Mouse (Mus musculus): Measurements from ENCODE around the gene Dcbld1. TPM values are rescaled to one million over a fixed set of nuclear protein-coding genes. Genes with fewer than 3 reads are reported as not detected.
"Not testable (repeated sequence)": the region's sequence is repeated elsewhere in the genome, so short reads cannot be mapped to it uniquely, and the experiment has no call there.

Gene Dcbld1
- total RNA-seq, 2 experiments from 2014 or later = 3.7 TPM

GRCm38 (mm10) chr10:52260209-52260608 lies 26.8 kb downstream of the Dcbld1 start:
- no peak for DNase-seq

- no peak for DNase-seq
These were observed 30.7 kb downstream of the Dcbld1 start for GRCm38 (mm10) chr10:52264162-52264561.

GRCm38 (mm10) chr10:52268879-52269278 lies 35.5 kb downstream of the Dcbld1 start:
- DNase-seq = no peak

GRCm38 (mm10) chr10:52271385-52271784 lies 38.0 kb downstream of the Dcbld1 start:
- DNase-seq = no peak

GRCm38 (mm10) chr10:52273012-52273411 lies 39.6 kb downstream of the Dcbld1 start:
- no peak for DNase-seq

- no peak for DNase-seq
These were observed 40.8 kb downstream of the Dcbld1 start for GRCm38 (mm10) chr10:52274001-52274909.

- no peak for DNase-seq
These were observed 41.6 kb downstream of the Dcbld1 start for GRCm38 (mm10) chr10:52274910-52275604.

GRCm38 (mm10) chr10:52276579-52276978 lies 43.2 kb downstream of the Dcbld1 start:
- no peak for DNase-seq

GRCm38 (mm10) chr10:52277564-52277963 lies 44.1 kb downstream of the Dcbld1 start:
- not testable (repeated sequence) for DNase-seq

GRCm38 (mm10) chr10:52278011-52278434 lies 44.6 kb downstream of the Dcbld1 start:
- DNase-seq = no peak

- DNase-seq = no peak
These were observed 45.4 kb downstream of the Dcbld1 start for GRCm38 (mm10) chr10:52278866-52279265.

- DNase-seq = no peak
These were observed 46.5 kb downstream of the Dcbld1 start for GRCm38 (mm10) chr10:52279876-52280275.

- DNase-seq = no peak
These were observed 47.2 kb downstream of the Dcbld1 start for GRCm38 (mm10) chr10:52280623-52281022.

- no peak for DNase-seq
These were observed 47.9 kb downstream of the Dcbld1 start for GRCm38 (mm10) chr10:52281337-52281736.

GRCm38 (mm10) chr10:52284578-52284977 lies 51.2 kb downstream of the Dcbld1 start:
- DNase-seq = no peak

- no peak for DNase-seq
These were observed 54.6 kb downstream of the Dcbld1 start for GRCm38 (mm10) chr10:52287852-52288533.

GRCm38 (mm10) chr10:52289261-52289660 lies 55.8 kb downstream of the Dcbld1 start:
- no peak for DNase-seq

GRCm38 (mm10) chr10:52292391-52292790 lies 59.0 kb downstream of the Dcbld1 start:
- DNase-seq = not testable (repeated sequence)

- DNase-seq = no peak
These were observed 60.6 kb downstream of the Dcbld1 start for GRCm38 (mm10) chr10:52293921-52294577.

- no peak for DNase-seq
These were observed 62.5 kb downstream of the Dcbld1 start for GRCm38 (mm10) chr10:52295934-52296333.

GRCm38 (mm10) chr10:52298568-52298967 lies 65.1 kb downstream of the Dcbld1 start:
- DNase-seq = not testable (repeated sequence)

GRCm38 (mm10) chr10:52301766-52302165 lies 68.3 kb downstream of the Dcbld1 start:
- no peak for DNase-seq

All from gastrocnemius, postnatal 10 days (tissue).